Mouse (Mus musculus) bone marrow macrophage, adult 2 months (primary cell): ENCODE measurements around the gene Ptpn7.

ENCODE experiments used
- CTCF ChIP-seq: IDR thresholded peaks from 2 replicates; pipeline ENCODE4 v1.5.1; 2012; ENCODE audit warnings: low read depth, mild to moderate bottlenecking, low read length, moderate library complexity
- POLR2A ChIP-seq: IDR thresholded peaks from 2 replicates; pipeline ENCODE4 v1.6.1; 2012; ENCODE audit warnings: mild to moderate bottlenecking, low read depth, low read length, borderline replicate concordance

- TF ChIP-seq CTCF (no peak), POLR2A (no peak)
Measured at GRCm38 (mm10) chr1:135098441-135098840, 34.1 kb upstream of the Ptpn7 start.
